Mouse (Mus musculus): ENCODE data around the gene Efna1.
A peak's percentile ranks its signal among the peaks of the same experiment; 100 is the strongest.

Gene Efna1

GRCm38 (mm10) chr3:89305551-89306325, 24.8 kb upstream of the Efna1 start:
- peak in 1 of 2 experiments; percentile 56 for DNase-seq

GRCm38 (mm10) chr3:89305105-89305504, 24.2 kb upstream of the Efna1 start:
- no peak for DNase-seq

- no peak for DNase-seq
Observed at GRCm38 (mm10) chr3:89304440-89304839, 23.5 kb upstream of the Efna1 start.

- DNase-seq: no peak
Observed at GRCm38 (mm10) chr3:89300514-89300913, 19.6 kb upstream of the Efna1 start.

GRCm38 (mm10) chr3:89300071-89300470, 19.1 kb upstream of the Efna1 start:
- peak; percentile 62 to 86 for DNase-seq

- peak in 1 of 2 experiments; percentile 42 for DNase-seq
Observed at GRCm38 (mm10) chr3:89299499-89299898, 18.6 kb upstream of the Efna1 start.

GRCm38 (mm10) chr3:89298908-89299307, 18.0 kb upstream of the Efna1 start:
- no peak for DNase-seq

- DNase-seq: no peak
Observed at GRCm38 (mm10) chr3:89296761-89297396, 15.9 kb upstream of the Efna1 start.

- no peak for DNase-seq
Observed at GRCm38 (mm10) chr3:89295685-89296230, 14.8 kb upstream of the Efna1 start.

GRCm38 (mm10) chr3:89294195-89294594, 13.3 kb upstream of the Efna1 start:
- peak; percentile 66 to 73 for DNase-seq

GRCm38 (mm10) chr3:89293247-89293918, 12.4 kb upstream of the Efna1 start:
- DNase-seq: peak; percentile 66 to 74

GRCm38 (mm10) chr3:89292303-89292702, 11.4 kb upstream of the Efna1 start:
- DNase-seq: no peak

- DNase-seq: no peak
Observed at GRCm38 (mm10) chr3:89291874-89292273, 10.9 kb upstream of the Efna1 start.

GRCm38 (mm10) chr3:89288503-89288928, 7.6 kb upstream of the Efna1 start:
- peak in 1 of 2 experiments; percentile 57 for DNase-seq

GRCm38 (mm10) chr3:89287286-89287685, 6.3 kb upstream of the Efna1 start:
- no peak for DNase-seq

- no peak for DNase-seq
Observed at GRCm38 (mm10) chr3:89285526-89285925, 4.6 kb upstream of the Efna1 start.

GRCm38 (mm10) chr3:89284261-89284660, 3.3 kb upstream of the Efna1 start:
- no peak for DNase-seq

GRCm38 (mm10) chr3:89282291-89282643, 1.3 kb upstream of the Efna1 start:
- DNase-seq: no peak

GRCm38 (mm10) chr3:89281579-89282290, 793 bp upstream of the Efna1 start:
- DNase-seq: peak; percentile 84 to 85

GRCm38 (mm10) chr3:89280050-89280605, 814 bp downstream of the Efna1 start:
- DNase-seq: peak; percentile 50 to 51

GRCm38 (mm10) chr3:89279153-89279890, 1.6 kb downstream of the Efna1 start:
- DNase-seq: peak; percentile 91 to 92

- no peak for DNase-seq
Observed at GRCm38 (mm10) chr3:89278643-89279042, 2.3 kb downstream of the Efna1 start.
